ENCODE assay signal across 11 mouse cellular contexts in the genomic region with DNA sequence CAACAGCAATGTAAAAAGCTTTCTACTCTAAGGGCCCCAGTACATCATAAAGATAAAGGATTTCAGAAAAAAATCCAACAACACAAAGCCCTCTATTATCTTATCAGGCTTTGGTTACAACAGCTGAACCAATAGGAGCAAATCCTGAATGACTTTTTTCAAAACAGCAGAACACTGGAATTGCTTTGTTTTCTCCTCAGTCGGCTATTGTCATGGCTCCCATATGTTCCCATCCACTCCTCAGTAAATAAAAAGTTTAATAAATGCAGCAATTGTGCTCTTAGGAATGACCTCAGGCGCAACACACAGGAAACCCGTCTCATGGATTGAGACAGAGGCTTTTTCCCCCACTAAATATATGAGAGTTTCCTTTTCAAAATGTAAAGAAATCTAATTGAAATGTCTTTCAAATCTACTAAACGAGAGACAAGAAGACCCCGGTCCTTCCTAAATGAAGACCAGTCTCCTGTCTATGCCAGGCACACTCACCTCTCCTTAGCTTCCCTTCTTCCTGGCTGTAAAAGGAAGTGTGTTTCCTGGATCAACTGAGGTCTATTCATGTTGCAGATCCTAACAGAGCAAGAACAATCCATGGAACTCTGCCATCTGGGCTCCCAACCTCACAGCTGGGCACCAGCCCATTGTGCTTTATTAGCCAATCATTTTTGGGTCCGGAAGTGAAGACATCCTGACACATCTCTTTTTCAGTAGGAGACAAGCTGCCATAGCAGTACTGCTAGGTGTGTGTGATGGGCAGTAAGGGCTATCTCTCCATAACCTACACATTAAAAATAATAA.
DNase-seq lines count a peak whose midpoint lies in the region; ATAC-seq and TF ChIP-seq lines count a peak whose summit lies in the region.
"Had no signal": no experiment of that assay in that cellular context is flagged by ENCODE, and none has a peak within 500 bp of the region (broad histone marks: within the 10 kb centered on the region; RNA-seq: fewer than 3 reads in every experiment).

No protein-coding gene starts in this region.

- H3K27me3 ChIP-seq in midbrain, embryonic 11.5 days (ENCODE audit: control insufficient read depth, insufficient read depth, low read length): no peaks in the 10 kb centered on the region
- no peaks in the 10 kb centered on the region; the same call in 1 of the 2 replicates for H3K27me3 ChIP-seq in midbrain, embryonic 16.5 days (ENCODE audit: control insufficient read depth, insufficient read depth, low read depth, low read length)
- H3K27me3 ChIP-seq in small intestine, adult 2 months (ENCODE audit: control insufficient read depth, insufficient read depth, low read length): no peaks in the 10 kb centered on the region
- H3K27me3 ChIP-seq: CH12.LX had no signal

- H3K36me3 ChIP-seq in midbrain, embryonic 11.5 days (ENCODE audit: control insufficient read depth, insufficient read depth, low read length): no peaks in the 10 kb centered on the region
- H3K36me3 ChIP-seq in midbrain, embryonic 16.5 days (ENCODE audit: control insufficient read depth, insufficient read depth, low read length): no peaks in the 10 kb centered on the region
- H3K36me3 ChIP-seq in small intestine, adult 2 months (ENCODE audit: control insufficient read depth, insufficient read depth, low read length): no peaks in the 10 kb centered on the region

- TF ChIP-seq POLR2A in small intestine, adult 2 months (IDR thresholded peaks at IDR 0.05; ENCODE audit: low read depth, low read length): no peak

- ATAC-seq in midbrain, embryonic 11.5 days (ENCODE audit: low FRiP score): peak; percentile 24; the same call in 1 of the 2 replicates
- no peak for ATAC-seq in midbrain, embryonic 16.5 days

- peaks cover 23% of the 10 kb centered on the region for H3K4me1 ChIP-seq in midbrain, embryonic 11.5 days (ENCODE audit: control insufficient read depth, insufficient read depth, low read length)
- peaks cover 11% of the 10 kb centered on the region for H3K4me1 ChIP-seq in midbrain, embryonic 16.5 days (ENCODE audit: control insufficient read depth, insufficient read depth, low read length)
- peaks cover 11% of the 10 kb centered on the region; the same call in 1 of the 2 replicates for H3K4me1 ChIP-seq in small intestine, adult 2 months (ENCODE audit: control insufficient read depth, insufficient read depth, insufficient read length, low read length)

- intact Hi-C loops in heart, postnatal 25 days (cut with DNase I): no loop called here

- H3K4me2 ChIP-seq in midbrain, embryonic 11.5 days: no peak overlapping the region
- no peak overlapping the region for H3K4me2 ChIP-seq in midbrain, embryonic 16.5 days (ENCODE audit: low read length)

- H3K9ac ChIP-seq in midbrain, embryonic 11.5 days (ENCODE audit: low read length): no peak overlapping the region
- H3K9ac ChIP-seq in midbrain, embryonic 16.5 days (ENCODE audit: low read depth, low read length): no peak overlapping the region

- no peak overlapping the region for H3K27ac ChIP-seq in midbrain, embryonic 11.5 days (ENCODE audit: low read depth, low read length)
- H3K27ac ChIP-seq in midbrain, embryonic 16.5 days (ENCODE audit: low read length): no peak overlapping the region
- peak overlapping the region; percentile 51; the same call in 1 of the 2 replicates for H3K27ac ChIP-seq in small intestine, adult 2 months (ENCODE audit: insufficient read depth, low read depth, low read length)

- H3K4me3 ChIP-seq in midbrain, embryonic 11.5 days (ENCODE audit: low read depth, low read length): no peak overlapping the region
- no peak overlapping the region for H3K4me3 ChIP-seq in midbrain, embryonic 16.5 days (ENCODE audit: low read depth, low read length)
- H3K4me3 ChIP-seq in small intestine, adult 2 months (ENCODE audit: low read depth, low read length): no peak overlapping the region
- H3K4me3 ChIP-seq: myocyte had no signal

- no peak for TF ChIP-seq CTCF in small intestine, adult 2 months (IDR thresholded peaks at IDR 0.05; ENCODE audit: extremely low read depth, insufficient read length, insufficient replicate concordance, low read depth, low read length)

- DNase-seq in heart, adult 8-10 months (ENCODE audit: low spot score): peak; percentile 13
- DNase-seq in heart, postnatal 25 days (ENCODE audit: low spot score): no peak
- DNase-seq in midbrain, embryonic 11.5 days (ENCODE audit: low spot score, missing footprints): no peak
- peak; percentile 51 for DNase-seq in heart, postnatal 4 days
- DNase-seq in urinary bladder, postnatal 14 days (ENCODE audit: low spot score): no peak
- no peak for DNase-seq in adrenal gland, adult 18-20 months (ENCODE audit: low spot score in 2 of 2)
- DNase-seq: cerebellum, adult 2 months had no signal

- 54% methylated on average over 6 of the region's 6 CpGs for WGBS in midbrain, embryonic 11.5 days
- WGBS in midbrain, embryonic 16.5 days: 37% methylated on average over 6 of the region's 6 CpGs
- 20% methylated on average over 6 of the region's 6 CpGs for WGBS in small intestine, adult 2 months

- no peaks in the 10 kb centered on the region for H3K9me3 ChIP-seq in midbrain, embryonic 11.5 days (ENCODE audit: control insufficient read depth, low read length)
- H3K9me3 ChIP-seq in midbrain, embryonic 16.5 days (replicated peaks; ENCODE audit: control insufficient read depth, low read length, poor library complexity, severe bottlenecking): no peaks in the 10 kb centered on the region

Comparison
In these comparisons a context has a peak if more than half of its experiments do, and no peak if none do; other contexts are left out.
1. DNase-seq: peak in heart, adult 8-10 months (single experiment) and heart, postnatal 4 days (single experiment); none in heart, postnatal 25 days (single experiment), midbrain, embryonic 11.5 days (single experiment), urinary bladder, postnatal 14 days (single experiment) and adrenal gland, adult 18-20 months (0 of 2).